Mouse (Mus musculus) testis, adult 2 months (tissue): ENCODE data around the gene Gm35315. TPM values are rescaled to one million over a fixed set of nuclear protein-coding genes. Genes with fewer than 3 reads are reported as not detected.
"Not testable (repeated sequence)": the region's sequence is repeated elsewhere in the genome, so short reads cannot be mapped to it uniquely, and the experiment has no call there.

Experiments used
- H3K27ac ChIP-seq: fragments of 200-500 bp; 2 replicates; pipeline ENCODE4 v1.5.1; 2012; ENCODE audit warnings: low read depth, low read length; ENCODE audit not compliant: control insufficient read depth, insufficient read depth
- H3K27me3 ChIP-seq: fragments of 200-500 bp; 2 replicates; pipeline ENCODE4 v1.6.1; 2012; ENCODE audit warnings: mild to moderate bottlenecking, low read length, moderate library complexity; ENCODE audit not compliant: control insufficient read depth, insufficient read depth
- H3K36me3 ChIP-seq: fragments of 200-500 bp; 2 replicates; pipeline ENCODE4 v1.6.1; 2012; ENCODE audit warnings: mild to moderate bottlenecking, low read length; ENCODE audit not compliant: control insufficient read depth, insufficient read depth
- H3K4me1 ChIP-seq: fragments of 200-500 bp; 2 replicates; pipeline ENCODE4 v1.6.1; 2012; ENCODE audit warnings: low read length; ENCODE audit not compliant: control insufficient read depth, insufficient read depth
- H3K4me3 ChIP-seq: fragments of 200-500 bp; 2 replicates; pipeline ENCODE4 v1.5.1; 2012; ENCODE audit warnings: low read depth, mild to moderate bottlenecking, low read length, moderate library complexity, mixed read lengths; ENCODE audit not compliant: control insufficient read depth
- CTCF ChIP-seq: fragments of 200-500 bp; IDR thresholded peaks from 2 replicates; pipeline ENCODE4 v1.5.1; 2012; ENCODE audit warnings: low read depth, mild to moderate bottlenecking, inconsistent platforms, low read length, moderate library complexity; ENCODE audit not compliant: control insufficient read depth, insufficient read depth, insufficient replicate concordance
- POLR2A ChIP-seq: fragments of 200-500 bp; IDR thresholded peaks from 2 replicates; pipeline ENCODE4 v1.6.1; 2012; ENCODE audit warnings: low read depth, mild to moderate bottlenecking, inconsistent platforms, low read length, moderate library complexity; ENCODE audit not compliant: control insufficient read depth
- polyA plus RNA-seq: library from polyadenylated mRNA; depleted of rRNA; stranded (reverse); fragments of >200 nt; gene quantifications from 2 replicates; pipeline ENCODE4 v1.2.3, GENCODE M21; 2012

Gm35315 gene
- polyA plus RNA-seq, 1 experiment: 0.17 TPM

DNA sequence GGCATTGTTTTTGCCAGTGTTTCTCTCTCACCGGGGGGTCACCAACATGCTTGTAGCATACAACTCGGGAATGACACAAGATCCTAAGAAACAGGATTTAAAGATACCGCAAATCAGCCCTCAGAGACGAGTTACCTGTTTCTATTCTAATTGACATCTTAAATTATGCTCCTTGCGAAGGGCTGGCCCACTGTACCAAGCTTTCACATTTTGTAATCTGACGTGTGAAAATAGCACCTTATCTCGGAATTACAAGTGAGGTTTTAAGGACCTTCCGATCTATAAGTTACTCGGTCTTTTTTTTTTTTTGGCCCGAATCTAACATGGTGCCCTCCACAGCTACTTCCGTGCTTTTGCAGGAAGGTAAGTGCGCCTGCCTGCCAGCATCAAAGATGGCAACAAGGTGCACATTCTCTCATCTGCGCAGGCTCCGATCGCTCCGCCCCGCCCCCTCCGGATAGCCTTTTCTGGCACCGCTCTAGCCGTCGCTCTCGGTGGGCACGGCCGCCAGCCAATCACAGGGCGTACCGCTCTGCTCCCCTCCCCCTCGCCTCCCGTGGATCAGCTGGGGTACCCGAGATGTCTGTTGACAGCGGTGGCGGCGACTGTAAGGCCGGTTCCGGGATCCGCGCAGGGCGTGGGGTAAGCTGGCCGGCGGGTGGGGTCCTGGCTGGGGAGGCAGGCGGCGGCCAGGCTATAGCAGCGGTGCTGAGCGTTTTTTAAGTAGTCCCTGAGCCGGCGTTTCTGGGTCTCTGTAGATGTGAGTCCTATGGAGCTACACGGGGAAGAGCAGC is 41.3 kb upstream of the Gm35315 start, which contains the start of gene Chfr:
Gene Chfr, plus strand, starts transcription at position 550 of the 794 bp plus-strand sequence.
- TF ChIP-seq POLR2A (peak; percentile 93), CTCF (no peak)
- H3K27ac ChIP-seq: peak within 1 kb of the TSS; percentile 85

DNA sequence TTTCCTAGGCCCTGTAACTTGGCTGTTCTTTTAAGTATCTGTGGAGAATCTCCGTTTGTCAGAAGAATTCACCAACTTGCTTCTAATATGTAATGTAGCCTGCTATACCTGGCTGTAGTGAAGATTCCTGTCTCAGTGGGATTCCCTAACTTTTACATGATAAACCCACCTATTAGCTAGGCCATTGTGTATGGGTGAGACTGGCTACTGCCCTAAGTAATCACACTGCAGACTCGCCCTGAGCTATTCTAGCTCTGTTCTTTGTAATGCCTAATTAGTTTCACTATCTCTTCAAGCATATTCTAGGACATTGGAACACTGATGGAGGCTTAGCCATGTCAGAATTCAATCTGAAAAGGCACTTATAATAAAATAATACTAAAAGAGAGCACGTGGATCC is 28.2 kb upstream of the Gm35315 start:
- not testable (repeated sequence) for H3K36me3 ChIP-seq, H3K27me3 ChIP-seq, H3K4me1 ChIP-seq, H3K27ac ChIP-seq, H3K4me3 ChIP-seq

More for the DNA sequence above, 41.3 kb upstream of the Gm35315 start, which contains the start of gene Chfr:
- Histone ChIP-seq H3K4me1 (no peaks in the 10 kb centered on the region), H3K27me3 (no peaks in the 10 kb centered on the region), H3K36me3 (no peaks in the 10 kb centered on the region), H3K4me3 (peak within 1 kb of the TSS; percentile 94)

DNA sequence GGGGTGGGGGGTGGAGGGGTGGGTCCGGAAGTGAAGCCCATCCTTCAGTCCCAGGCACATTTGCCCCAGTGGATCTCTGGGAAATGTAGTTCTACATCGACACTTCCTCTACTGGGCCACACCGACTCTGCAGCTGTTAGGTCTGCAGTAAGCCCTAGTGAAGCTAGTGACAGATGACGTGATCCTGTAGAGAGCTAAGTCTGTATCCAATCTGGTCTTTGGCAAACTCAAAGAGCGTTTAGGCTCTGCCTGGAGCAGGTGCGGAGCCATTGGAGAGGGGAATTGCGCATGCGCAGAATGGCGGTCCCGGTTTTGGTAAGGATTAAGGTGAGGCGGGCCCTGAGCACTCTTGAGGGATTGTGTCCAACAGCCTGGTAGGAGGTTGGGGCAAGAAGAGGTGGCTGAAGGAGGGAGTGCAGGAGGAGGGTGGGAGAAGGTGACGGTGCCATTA is 15.8 kb upstream of the Gm35315 start, which contains the start of gene Zfp605:
Gene Zfp605, plus strand, starts transcription at position 102 of the 451 bp plus-strand sequence.
- TF ChIP-seq CTCF (no peak), POLR2A (no peak)
- Histone ChIP-seq H3K4me1 (peaks cover 9% of the 10 kb centered on the region), H3K27ac (peak within 1 kb of the TSS; percentile 69), H3K4me3 (peak within 1 kb of the TSS; percentile 85), H3K27me3 (no peaks in the 10 kb centered on the region), H3K36me3 (no peaks in the 10 kb centered on the region)

DNA sequence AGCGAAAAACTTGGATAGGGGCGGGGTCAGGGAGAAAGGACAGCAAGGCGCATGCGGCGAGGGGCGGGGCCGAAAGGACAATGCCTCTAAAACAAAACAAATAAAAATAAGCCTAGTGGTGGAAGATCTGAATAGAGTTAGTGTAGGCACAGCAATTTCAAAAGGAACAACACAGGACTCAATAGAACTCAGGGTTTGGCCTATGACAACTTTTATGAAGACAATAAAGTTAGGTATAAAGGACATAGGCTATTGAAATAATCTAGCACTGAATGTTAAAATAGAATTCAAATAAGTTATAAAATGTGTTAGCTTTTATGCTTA is 14.0 kb upstream of the Gm35315 start:
- Histone ChIP-seq H3K4me3 (peak overlapping the region; percentile 94), H3K36me3 (no peaks in the 10 kb centered on the region), H3K4me1 (peaks cover 9% of the 10 kb centered on the region), H3K27ac (no peak overlapping the region), H3K27me3 (no peaks in the 10 kb centered on the region)
- TF ChIP-seq POLR2A: no peak
- no peak for TF ChIP-seq CTCF

DNA sequence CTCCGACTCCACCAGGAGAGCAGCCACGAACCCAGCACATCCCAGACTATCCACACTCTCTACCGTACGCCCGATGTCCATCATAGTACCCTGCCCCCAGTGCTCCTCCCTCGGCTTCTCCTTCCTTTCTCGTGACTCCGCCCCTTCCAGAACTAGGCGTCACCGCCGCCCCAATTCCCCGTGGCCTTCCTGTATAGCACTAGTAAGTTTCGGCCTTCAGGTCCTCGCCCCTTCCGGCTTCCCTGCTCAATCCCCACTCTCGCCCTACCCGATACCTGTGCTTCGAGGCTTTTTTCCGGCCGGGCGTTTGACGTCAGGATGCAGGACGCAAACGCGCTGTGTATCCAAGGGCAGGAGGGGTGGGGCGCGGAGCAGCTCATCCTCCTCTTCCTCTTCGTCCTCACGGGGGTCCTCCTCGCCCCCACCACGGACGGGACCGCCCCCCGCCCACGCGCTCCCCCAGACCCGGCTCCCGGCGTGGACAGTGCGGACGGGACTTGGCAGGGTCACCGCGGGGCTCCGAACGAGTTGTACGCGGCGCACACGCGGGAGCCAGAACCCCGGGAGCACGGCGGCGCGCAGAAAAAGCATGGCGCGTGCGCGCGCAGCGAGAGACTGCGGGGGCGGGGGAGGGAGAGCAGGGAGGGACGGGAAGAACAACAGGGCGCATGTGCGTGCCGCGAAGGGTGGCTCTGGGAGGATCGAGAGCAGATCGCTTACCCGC is 13.5 kb upstream of the Gm35315 start, which contains the start of gene Gtpbp6:
Gene Gtpbp6, minus strand, starts transcription at position 617 of the 724 bp plus-strand sequence.
- peak within 1 kb of the TSS; percentile 86 for H3K27ac ChIP-seq
- H3K36me3 ChIP-seq: no peaks in the 10 kb centered on the region
- peak; percentile 52 for TF ChIP-seq POLR2A
- TF ChIP-seq CTCF: no peak
- H3K4me3 ChIP-seq: peak within 1 kb of the TSS; percentile 94
- peaks cover 11% of the 10 kb centered on the region for H3K4me1 ChIP-seq
- no peaks in the 10 kb centered on the region for H3K27me3 ChIP-seq

DNA sequence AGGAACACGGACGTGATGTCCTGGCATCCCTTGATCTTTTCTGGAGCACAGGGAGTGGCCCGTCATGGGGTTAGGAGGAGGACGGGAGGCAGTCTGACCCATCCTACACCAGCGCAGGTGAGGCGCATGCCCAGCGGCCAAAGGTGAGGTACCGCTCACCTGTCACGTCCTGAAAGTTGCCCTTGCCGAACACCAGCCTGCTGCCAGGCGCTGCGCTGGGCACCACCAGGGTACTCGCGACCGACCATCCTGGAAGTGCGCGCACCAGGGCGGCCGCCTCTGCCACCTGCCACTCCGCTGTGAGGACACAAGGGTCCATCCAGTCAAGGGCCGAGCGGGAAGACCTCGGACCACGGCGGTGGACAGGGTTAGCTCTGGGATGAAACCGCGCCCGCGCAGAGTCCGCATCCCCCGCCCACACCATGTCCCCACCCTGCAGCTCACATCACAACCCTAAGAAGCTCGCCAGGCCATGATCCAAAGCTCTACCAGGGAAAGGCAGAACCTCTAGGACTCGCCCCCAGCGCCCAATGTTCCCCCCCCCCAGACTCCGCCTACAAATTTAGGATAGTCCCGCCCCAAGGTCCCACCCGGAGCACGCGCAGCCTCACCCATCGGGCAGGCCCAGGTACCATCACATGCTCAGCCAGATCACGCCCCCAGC is 12.8 kb upstream of the Gm35315 start:
- Histone ChIP-seq H3K27ac (peak overlapping the region; percentile 86), H3K4me3 (peak overlapping the region; percentile 94), H3K4me1 (peaks cover 16% of the 10 kb centered on the region), H3K36me3 (no peaks in the 10 kb centered on the region), H3K27me3 (no peaks in the 10 kb centered on the region)
- TF ChIP-seq POLR2A: no peak
- TF ChIP-seq CTCF: no peak
